Mouse (Mus musculus) kidney, adult 2 months (tissue): ENCODE results near the gene Scel. TPM values are rescaled to one million over a fixed set of nuclear protein-coding genes. Genes with fewer than 3 reads are reported as not detected.

Source experiments
- DNase-seq: peaks from one replicate; pipeline ENCODE4 v3.0.0; 2021
- H3K27ac ChIP-seq: fragments of 200-500 bp; 2 replicates; pipeline ENCODE4 v1.5.1; 2012; ENCODE audit warnings: low read depth, low read length, control low read depth, inconsistent platforms; ENCODE audit not compliant: insufficient read depth
- H3K27me3 ChIP-seq: fragments of 200-500 bp; replicated peaks from 2 replicates; pipeline ENCODE4 v1.6.1; 2012; ENCODE audit warnings: mild to moderate bottlenecking, moderate library complexity, low read length, inconsistent platforms; ENCODE audit not compliant: control insufficient read depth, insufficient read depth
- H3K36me3 ChIP-seq: fragments of 200-500 bp; 2 replicates; pipeline ENCODE4 v1.6.1; 2012; ENCODE audit warnings: mild to moderate bottlenecking, moderate library complexity, low read length, inconsistent platforms; ENCODE audit not compliant: control insufficient read depth, insufficient read depth
- H3K4me1 ChIP-seq: fragments of 200-500 bp; 2 replicates; pipeline ENCODE4 v1.6.1; 2011; ENCODE audit warnings: low read length; ENCODE audit not compliant: control insufficient read depth, insufficient read depth
- H3K4me3 ChIP-seq: fragments of 200-500 bp; 2 replicates; pipeline ENCODE4 v1.5.1; 2011; ENCODE audit warnings: mild to moderate bottlenecking, low read depth, low read length, control low read depth; ENCODE audit not compliant: insufficient read depth
- CTCF ChIP-seq: fragments of 200-500 bp; conservative IDR thresholded peaks from 2 replicates; pipeline ENCODE4 v1.5.1; 2011; ENCODE audit warnings: low read depth, mild to moderate bottlenecking, control low read depth, low read length, moderate library complexity, mixed read lengths; ENCODE audit not compliant: insufficient read depth, insufficient read length
- POLR2A ChIP-seq: fragments of 200-500 bp; IDR thresholded peaks from one replicate; pipeline ENCODE4 v1.6.1; 2011; ENCODE audit warnings: low read depth, low read length, control low read depth
- WGBS: fragments of 180-500 bp; shearing (Covaris S2); methylation state at CpG from one replicate; pipeline ENCODE4 v1.1.7; 2018; 5-methylcytosine and 5-hydroxymethylcytosine counted together
- polyA plus RNA-seq: library from polyadenylated mRNA; depleted of rRNA; stranded (reverse); fragments of >200 nt; gene quantifications from 2 replicates; pipeline ENCODE4 v1.2.3, GENCODE M21; 2012

The Scel gene
- polyA plus RNA-seq, 1 experiment: 2.7 TPM

DNA sequence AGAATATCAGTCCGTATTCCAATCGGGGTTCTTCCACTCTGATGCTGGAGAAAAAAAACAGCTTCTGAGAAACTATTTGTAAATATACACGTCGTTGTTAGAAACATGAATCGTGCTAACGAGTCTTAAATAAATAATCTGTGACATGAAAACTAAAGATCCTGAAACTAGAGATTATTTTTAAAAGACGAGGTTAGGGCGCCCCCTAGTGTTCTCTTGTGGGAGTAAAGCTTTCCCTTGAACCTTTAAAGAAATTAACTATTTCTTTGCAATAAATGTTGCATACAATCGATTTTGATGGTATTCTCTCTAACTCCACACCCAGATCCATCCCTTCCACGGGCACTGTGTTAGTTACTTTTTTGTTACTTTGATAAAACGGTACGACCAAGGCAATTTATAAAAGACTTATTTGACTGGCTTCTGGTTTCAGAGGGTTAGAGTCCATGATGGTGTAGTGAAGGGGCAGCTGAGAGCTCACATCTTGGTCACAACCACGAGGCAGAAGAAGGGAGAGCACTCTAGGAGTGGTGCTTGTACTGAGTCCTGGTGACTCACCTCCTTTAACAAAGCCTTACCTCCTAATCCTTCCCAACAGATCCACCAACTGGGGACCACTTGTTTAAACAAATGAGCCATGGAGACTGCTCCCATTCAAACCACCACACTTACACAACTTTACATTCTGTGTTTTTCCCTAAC lies 24.4 kb downstream of the Scel start:
- H3K27me3 ChIP-seq: no peaks in the 10 kb centered on the region
- no peak overlapping the region for H3K27ac ChIP-seq
- H3K4me1 ChIP-seq: no peaks in the 10 kb centered on the region
- DNase-seq: peak; percentile 47
- no peaks in the 10 kb centered on the region for H3K36me3 ChIP-seq
- H3K4me3 ChIP-seq: no peak overlapping the region
- TF ChIP-seq POLR2A (no peak), CTCF (no peak)
- WGBS: 14% methylated on average over 13 of the region's 13 CpGs

DNA sequence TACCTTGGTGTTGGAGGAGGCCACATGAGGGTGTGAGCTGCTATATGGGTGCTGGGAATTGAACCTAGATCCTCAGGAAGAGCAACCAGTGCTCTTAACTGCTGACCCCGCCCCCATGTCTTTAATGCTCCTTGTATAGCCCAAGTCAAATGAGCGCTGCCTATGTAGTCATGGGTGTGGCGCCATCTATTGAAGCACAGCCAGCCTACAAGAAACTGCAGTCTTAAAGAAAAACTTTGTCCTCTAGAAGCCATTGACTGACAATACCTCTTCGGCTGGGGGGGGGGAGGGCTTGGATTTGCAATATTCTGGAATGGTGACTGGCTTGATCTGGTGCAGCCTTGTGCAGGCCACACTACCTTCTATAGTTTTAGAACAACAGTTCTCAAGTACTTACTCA lies 26.7 kb downstream of the Scel start:
- DNase-seq: no peak
- Histone ChIP-seq H3K4me3 (no peak overlapping the region), H3K27ac (no peak overlapping the region), H3K4me1 (no peaks in the 10 kb centered on the region), H3K36me3 (no peaks in the 10 kb centered on the region), H3K27me3 (no peaks in the 10 kb centered on the region)
- no peak for TF ChIP-seq CTCF
- no peak for TF ChIP-seq POLR2A
- WGBS: 67% methylated on average over 4 of the region's 4 CpGs

DNA sequence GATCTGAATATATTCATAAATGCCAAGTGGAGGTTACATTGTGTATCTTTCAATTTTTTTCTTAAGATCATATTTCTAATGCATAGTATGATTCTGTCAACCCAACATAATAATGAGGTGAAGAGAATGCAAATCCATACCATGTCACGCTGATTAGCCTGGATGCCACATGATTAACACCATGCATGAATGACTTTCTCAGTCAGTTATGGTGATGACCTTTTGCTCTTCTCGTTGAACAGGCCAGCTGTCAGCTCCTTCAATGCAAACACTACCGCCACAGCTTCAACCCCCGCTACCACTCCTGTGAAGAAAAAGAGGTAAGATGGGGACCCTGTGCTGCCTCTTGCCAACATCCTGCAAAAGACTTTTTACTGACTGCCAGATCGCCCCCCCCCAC lies 28.5 kb downstream of the Scel start:
- Histone ChIP-seq H3K36me3 (no peaks in the 10 kb centered on the region), H3K4me1 (no peaks in the 10 kb centered on the region), H3K4me3 (no peak overlapping the region), H3K27me3 (no peaks in the 10 kb centered on the region), H3K27ac (no peak overlapping the region)
- DNase-seq: no peak
- TF ChIP-seq CTCF (no peak), POLR2A (no peak)
- WGBS: 66% methylated on average over 5 of the region's 5 CpGs

DNA sequence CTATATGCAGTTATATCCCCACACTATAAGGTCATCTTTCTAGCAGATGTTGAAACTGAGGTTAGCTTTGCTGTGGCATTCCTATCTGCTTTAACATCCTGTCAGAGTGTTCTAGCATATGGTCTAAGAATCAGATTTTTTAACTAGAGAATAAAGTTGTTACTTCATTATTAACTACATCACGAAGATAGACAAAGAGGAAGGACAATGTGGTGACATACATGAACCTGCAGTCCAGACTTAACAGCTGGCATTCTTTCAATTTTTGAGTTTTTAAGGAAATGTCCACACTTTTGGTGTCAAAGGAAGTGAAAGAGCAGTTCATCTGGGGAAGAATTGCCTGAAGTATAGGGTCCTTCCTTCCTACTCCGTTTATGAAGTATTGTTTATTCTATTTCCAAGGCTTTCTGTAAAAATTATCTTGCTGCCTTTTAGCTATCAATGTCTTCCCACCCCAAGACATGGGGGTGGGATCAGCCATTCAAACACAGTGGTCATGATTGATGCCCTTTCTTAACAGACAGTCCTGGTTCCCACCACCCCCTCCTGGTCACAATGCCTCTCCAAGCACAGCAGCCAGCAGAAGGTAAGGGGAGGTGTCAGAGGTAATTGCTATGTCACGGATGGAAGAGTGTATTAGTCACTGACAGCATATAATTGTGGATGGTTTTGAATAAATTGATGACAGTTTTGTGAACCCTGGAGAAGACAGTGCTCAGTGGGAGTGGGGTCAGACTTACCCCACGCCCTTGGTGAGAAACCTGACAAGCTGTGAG lies 30.4 kb downstream of the Scel start:
- WGBS: 50% methylated on average over 4 of the region's 4 CpGs
- H3K36me3 ChIP-seq: no peaks in the 10 kb centered on the region
- no peak overlapping the region for H3K27ac ChIP-seq
- H3K4me1 ChIP-seq: no peaks in the 10 kb centered on the region
- H3K27me3 ChIP-seq: no peaks in the 10 kb centered on the region
- no peak overlapping the region for H3K4me3 ChIP-seq
- no peak for DNase-seq
- TF ChIP-seq CTCF: no peak
- TF ChIP-seq POLR2A: no peak

DNA sequence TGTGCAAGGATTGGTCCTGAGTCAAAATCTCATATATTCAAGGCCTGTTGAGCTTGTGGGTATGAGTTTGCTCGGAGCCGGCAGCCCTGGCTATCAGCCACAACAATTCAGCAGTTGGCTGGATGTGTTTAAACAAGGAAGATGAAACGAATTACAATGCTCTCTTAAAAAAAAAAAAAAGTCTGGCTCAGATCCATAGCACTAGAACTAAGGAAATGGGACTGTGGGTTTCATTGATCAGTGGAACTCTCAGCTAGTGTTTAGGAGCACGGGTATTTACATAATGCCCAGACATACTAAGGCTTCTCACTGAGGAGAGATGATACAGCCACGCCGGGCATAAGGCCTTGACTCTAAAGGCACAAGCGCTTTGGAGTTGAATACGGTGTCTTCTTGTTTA lies 32.6 kb downstream of the Scel start:
- Histone ChIP-seq H3K4me1 (no peaks in the 10 kb centered on the region), H3K36me3 (no peaks in the 10 kb centered on the region), H3K27ac (no peak overlapping the region), H3K27me3 (no peaks in the 10 kb centered on the region), H3K4me3 (no peak overlapping the region)
- TF ChIP-seq CTCF (no peak), POLR2A (no peak)
- no peak for DNase-seq
- WGBS: 72% methylated on average over 8 of the region's 8 CpGs

DNA sequence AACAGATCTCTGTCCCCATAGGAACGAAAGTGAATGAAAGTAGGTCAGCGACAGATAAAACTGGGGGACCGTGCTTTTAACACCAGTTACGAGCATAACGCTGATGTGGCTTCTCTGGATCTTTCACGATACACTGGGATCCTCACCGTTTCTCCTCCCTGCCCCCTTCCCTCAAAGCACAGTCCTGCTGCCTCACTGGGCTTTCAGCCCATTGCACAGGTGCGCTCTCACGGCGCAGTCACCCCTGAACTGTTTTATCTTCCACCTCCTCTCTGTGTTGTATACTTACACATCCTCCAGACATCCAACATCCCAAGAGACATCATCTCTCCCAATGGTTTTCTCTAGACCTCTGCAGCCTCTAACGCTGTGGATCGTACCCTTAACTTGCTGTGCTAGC lies 33.1 kb downstream of the Scel start:
- TF ChIP-seq POLR2A: no peak
- no peak for TF ChIP-seq CTCF
- 91% methylated on average over 12 of the region's 12 CpGs for WGBS
- no peaks in the 10 kb centered on the region for H3K36me3 ChIP-seq
- DNase-seq: no peak
- no peak overlapping the region for H3K4me3 ChIP-seq
- H3K27me3 ChIP-seq: no peaks in the 10 kb centered on the region
- H3K27ac ChIP-seq: no peak overlapping the region
- no peaks in the 10 kb centered on the region for H3K4me1 ChIP-seq

DNA sequence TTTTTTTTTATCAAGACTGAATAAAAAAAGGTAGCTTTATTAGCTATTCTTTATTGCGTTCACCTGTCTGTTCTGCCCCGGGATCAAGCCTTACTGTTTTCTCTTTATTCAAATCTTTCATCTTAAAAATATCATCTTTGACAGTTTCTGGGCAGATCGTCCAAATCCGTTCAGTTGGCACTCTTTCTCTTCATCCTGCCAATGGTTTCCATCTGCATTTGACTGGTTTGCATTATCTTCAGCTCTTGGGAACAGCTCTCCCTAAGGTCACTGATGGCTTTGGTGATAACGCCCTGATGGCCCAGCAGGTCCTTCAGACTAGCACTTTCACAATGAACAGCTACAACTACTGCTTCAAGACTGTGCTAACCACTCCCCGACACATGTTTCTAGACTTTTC lies 35.1 kb downstream of the Scel start:
- Histone ChIP-seq H3K4me3 (no peak overlapping the region), H3K4me1 (no peaks in the 10 kb centered on the region), H3K36me3 (no peaks in the 10 kb centered on the region), H3K27me3 (no peaks in the 10 kb centered on the region), H3K27ac (no peak overlapping the region)
- TF ChIP-seq POLR2A (no peak), CTCF (no peak)
- no peak for DNase-seq
- WGBS: 88% methylated on average over 6 of the region's 6 CpGs
